Mouse (Mus musculus) kidney, adult 2 months (tissue): ENCODE results near the gene Ube2t. TPM values are rescaled to one million over a fixed set of nuclear protein-coding genes. Genes with fewer than 3 reads are reported as not detected.
A peak's percentile ranks its signal among the peaks of the same experiment; 100 is the strongest.

ENCODE experiments used
- DNase-seq: peaks from one replicate; pipeline ENCODE4 v3.0.0; 2021
- H3K27ac ChIP-seq: fragments of 200-500 bp; 2 replicates; pipeline ENCODE4 v1.5.1; 2012; ENCODE audit warnings: low read depth, low read length, control low read depth, inconsistent platforms; ENCODE audit not compliant: insufficient read depth
- H3K27me3 ChIP-seq: fragments of 200-500 bp; replicated peaks from 2 replicates; pipeline ENCODE4 v1.6.1; 2012; ENCODE audit warnings: mild to moderate bottlenecking, moderate library complexity, low read length, inconsistent platforms; ENCODE audit not compliant: control insufficient read depth, insufficient read depth
- H3K36me3 ChIP-seq: fragments of 200-500 bp; 2 replicates; pipeline ENCODE4 v1.6.1; 2012; ENCODE audit warnings: mild to moderate bottlenecking, moderate library complexity, low read length, inconsistent platforms; ENCODE audit not compliant: control insufficient read depth, insufficient read depth
- H3K4me1 ChIP-seq: fragments of 200-500 bp; 2 replicates; pipeline ENCODE4 v1.6.1; 2011; ENCODE audit warnings: low read length; ENCODE audit not compliant: control insufficient read depth, insufficient read depth
- H3K4me3 ChIP-seq: fragments of 200-500 bp; 2 replicates; pipeline ENCODE4 v1.5.1; 2011; ENCODE audit warnings: mild to moderate bottlenecking, low read depth, low read length, control low read depth; ENCODE audit not compliant: insufficient read depth
- CTCF ChIP-seq: fragments of 200-500 bp; conservative IDR thresholded peaks from 2 replicates; pipeline ENCODE4 v1.5.1; 2011; ENCODE audit warnings: low read depth, mild to moderate bottlenecking, control low read depth, low read length, moderate library complexity, mixed read lengths; ENCODE audit not compliant: insufficient read depth, insufficient read length
- POLR2A ChIP-seq: fragments of 200-500 bp; IDR thresholded peaks from one replicate; pipeline ENCODE4 v1.6.1; 2011; ENCODE audit warnings: low read depth, low read length, control low read depth
- WGBS: fragments of 180-500 bp; shearing (Covaris S2); methylation state at CpG from one replicate; pipeline ENCODE4 v1.1.7; 2018; 5-methylcytosine and 5-hydroxymethylcytosine counted together
- polyA plus RNA-seq: library from polyadenylated mRNA; depleted of rRNA; stranded (reverse); fragments of >200 nt; gene quantifications from 2 replicates; pipeline ENCODE4 v1.2.3, GENCODE M21; 2012

Ube2t gene
- polyA plus RNA-seq, 1 experiment: 0.61 TPM

DNA sequence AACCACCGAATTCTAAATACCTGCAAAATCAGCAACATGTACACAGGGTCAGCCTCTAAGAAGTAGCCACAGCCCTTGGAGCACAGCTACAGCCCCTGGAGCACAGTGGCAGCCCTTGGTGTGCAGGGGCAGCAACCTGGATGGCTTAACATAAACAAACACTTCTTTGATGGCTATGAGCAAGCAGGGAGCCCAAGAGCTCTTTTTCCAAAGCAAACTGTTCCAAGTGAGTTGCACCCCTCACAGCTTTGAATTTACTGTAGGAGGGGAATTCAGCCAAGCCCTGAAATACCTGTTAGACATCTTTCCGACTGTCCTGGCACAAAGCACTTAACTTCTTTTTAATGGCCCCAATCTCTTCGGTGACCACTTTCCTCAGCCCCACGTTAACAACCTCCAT is 21.5 kb upstream of the Ube2t start:
- Histone ChIP-seq H3K4me1 (no peaks in the 10 kb centered on the region), H3K36me3 (no peaks in the 10 kb centered on the region), H3K27ac (no peak overlapping the region), H3K4me3 (no peak overlapping the region), H3K27me3 (no peaks in the 10 kb centered on the region)
- TF ChIP-seq CTCF: no peak
- TF ChIP-seq POLR2A: no peak
- DNase-seq: no peak
- 49% methylated on average over 4 of the region's 4 CpGs for WGBS

DNA sequence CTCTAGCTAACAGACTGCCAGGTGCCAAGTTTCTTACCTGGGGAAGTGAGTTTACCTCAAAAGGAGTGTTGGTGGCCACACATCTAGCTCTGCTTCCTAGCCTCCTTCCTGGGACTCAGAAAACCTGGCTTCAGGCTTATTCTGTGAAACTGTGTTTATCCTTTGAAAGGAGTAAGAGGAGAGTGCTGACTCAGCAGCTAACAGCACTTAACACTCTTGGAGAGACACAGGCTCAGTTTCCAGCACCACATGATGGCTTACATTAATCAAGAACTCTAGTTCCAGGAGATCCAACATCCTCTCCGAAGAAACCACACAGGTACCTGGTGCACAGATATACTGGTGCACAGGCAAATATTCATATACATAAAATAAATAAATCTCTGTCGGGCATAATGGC is 19.5 kb upstream of the Ube2t start:
- 91% methylated on average over 2 of the region's 2 CpGs for WGBS
- H3K27ac ChIP-seq: no peak overlapping the region

DNA sequence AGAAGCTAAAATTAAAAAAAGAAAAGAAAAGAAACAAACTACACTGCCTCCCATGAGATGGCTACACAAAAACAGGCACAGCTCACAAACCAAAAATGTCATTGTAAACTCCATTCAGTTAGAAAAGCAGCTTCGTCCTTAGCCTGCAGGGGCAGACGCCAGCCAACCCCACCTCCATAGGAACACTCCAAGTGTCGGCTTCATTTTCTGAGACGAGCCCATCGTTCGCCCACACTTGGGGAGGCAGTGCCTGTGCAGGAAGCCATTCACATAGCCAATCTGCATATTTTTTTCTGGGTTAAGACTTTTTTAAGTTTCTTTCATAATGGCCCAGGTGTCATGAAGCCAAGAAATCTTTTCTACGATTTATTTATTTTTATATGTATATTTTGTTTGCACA is 14.8 kb upstream of the Ube2t start:
- 93% methylated on average over 7 of the region's 7 CpGs for WGBS
- H3K4me3 ChIP-seq: no peak overlapping the region
- H3K27ac ChIP-seq: no peak overlapping the region
- no peaks in the 10 kb centered on the region for H3K4me1 ChIP-seq
- H3K36me3 ChIP-seq: no peaks in the 10 kb centered on the region
- no peak for TF ChIP-seq CTCF
- no peak for TF ChIP-seq POLR2A
- H3K27me3 ChIP-seq: no peaks in the 10 kb centered on the region
- no peak for DNase-seq

More for the DNA sequence above, 19.5 kb upstream of the Ube2t start:
- TF ChIP-seq POLR2A: no peak
- no peak for TF ChIP-seq CTCF
- no peak overlapping the region for H3K4me3 ChIP-seq
- H3K4me1 ChIP-seq: no peaks in the 10 kb centered on the region
- DNase-seq: no peak
- H3K27me3 ChIP-seq: no peaks in the 10 kb centered on the region
- no peaks in the 10 kb centered on the region for H3K36me3 ChIP-seq

DNA sequence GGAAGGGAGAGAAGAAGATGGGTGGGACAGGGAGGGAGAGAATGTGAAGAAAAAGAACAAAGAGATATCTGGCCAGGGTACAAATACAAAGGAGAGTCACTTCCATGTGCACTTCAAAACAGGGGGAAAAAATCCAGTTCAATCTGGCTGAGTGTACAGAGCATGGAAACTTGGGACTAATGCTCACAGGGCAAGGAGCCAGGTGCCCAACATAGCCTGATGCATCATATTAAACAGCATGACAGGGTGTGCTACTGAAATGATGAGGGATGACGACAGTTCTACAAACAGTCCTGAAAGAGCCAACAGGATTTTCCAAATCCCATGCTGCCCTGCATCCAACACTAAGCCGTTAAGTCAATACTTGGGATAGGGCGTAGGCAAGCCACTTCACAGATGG is 12.4 kb upstream of the Ube2t start:
- WGBS: 88% methylated on average over 3 of the region's 3 CpGs
- no peak for TF ChIP-seq CTCF
- TF ChIP-seq POLR2A: no peak
- Histone ChIP-seq H3K27ac (no peak overlapping the region), H3K27me3 (no peaks in the 10 kb centered on the region), H3K36me3 (no peaks in the 10 kb centered on the region), H3K4me1 (no peaks in the 10 kb centered on the region; the same call in 1 of the 2 replicates), H3K4me3 (no peak overlapping the region)
- peak; percentile 10 for DNase-seq

DNA sequence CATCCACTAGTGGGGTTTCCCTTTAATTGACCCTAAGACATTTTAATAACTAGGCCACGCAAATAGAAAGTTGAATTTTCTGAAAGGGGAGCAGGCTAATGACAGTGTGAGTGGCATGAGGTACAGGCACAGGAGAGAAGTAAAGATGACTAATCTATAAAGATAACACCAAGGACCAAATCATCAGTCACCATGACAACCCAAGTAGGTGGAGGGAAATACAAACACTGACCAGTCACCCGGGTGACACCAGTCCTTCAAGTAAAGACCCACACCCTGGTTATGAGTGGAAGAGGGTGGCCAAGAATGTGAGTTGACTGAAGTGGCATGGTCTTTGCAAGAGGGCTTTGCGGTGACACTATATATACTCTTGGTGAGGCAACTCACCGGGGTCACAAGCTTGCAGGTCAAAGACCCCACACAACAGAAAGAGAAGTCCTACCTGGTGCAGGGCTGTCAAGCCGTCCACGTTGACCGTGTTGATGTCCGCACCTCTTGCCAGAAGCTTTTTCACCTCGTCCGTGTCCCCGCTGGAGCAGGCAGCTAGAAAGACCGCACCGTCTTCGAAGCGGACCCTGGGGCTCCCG is 7.2 kb upstream of the Ube2t start:
- H3K4me3 ChIP-seq: peak overlapping the region; percentile 90
- no peak for TF ChIP-seq CTCF
- TF ChIP-seq POLR2A: no peak
- H3K36me3 ChIP-seq: no peaks in the 10 kb centered on the region
- no peaks in the 10 kb centered on the region for H3K27me3 ChIP-seq
- no peak overlapping the region for H3K27ac ChIP-seq
- H3K4me1 ChIP-seq: no peaks in the 10 kb centered on the region; the same call in 1 of the 2 replicates
- WGBS: 1% methylated on average over 16 of the region's 16 CpGs
- DNase-seq: no peak

DNA sequence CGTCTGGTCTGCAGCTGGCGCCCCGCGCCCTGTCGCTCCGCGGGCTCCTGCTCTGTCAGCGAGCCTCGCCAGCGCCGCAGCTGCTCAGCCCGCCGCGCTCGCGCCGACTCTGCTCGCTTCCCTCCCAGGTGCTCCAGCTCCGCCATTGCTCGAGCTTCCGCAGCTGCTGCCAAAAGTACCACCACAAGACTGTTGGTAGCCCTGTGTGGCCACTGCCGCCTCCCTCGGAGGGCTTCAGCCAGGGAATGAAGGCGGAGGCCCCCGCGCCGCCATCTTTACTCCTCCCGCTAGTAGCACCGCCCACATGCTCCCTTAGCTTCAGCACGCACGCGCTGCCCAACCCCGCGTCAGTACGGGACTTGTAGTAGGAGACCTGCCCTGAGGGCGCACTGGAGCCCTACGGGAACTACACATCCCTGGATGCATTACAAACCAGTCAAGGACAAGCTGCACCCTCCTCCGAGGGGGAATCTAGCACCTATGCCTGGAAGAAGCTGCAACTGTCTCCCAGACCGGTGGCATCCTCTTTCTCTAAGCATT is 6.7 kb upstream of the Ube2t start, which contains the start of gene Ppp1r12b:
Ppp1r12b (minus strand) TSS at position 306 of the 540 bp plus-strand sequence.
- Histone ChIP-seq H3K36me3 (no peaks in the 10 kb centered on the region), H3K27ac (peak within 1 kb of the TSS; percentile 37; the same call in 1 of the 2 replicates), H3K4me1 (no peaks in the 10 kb centered on the region; the same call in 1 of the 2 replicates), H3K27me3 (no peaks in the 10 kb centered on the region), H3K4me3 (peak within 1 kb of the TSS; percentile 90)
- TF ChIP-seq POLR2A (peak; percentile 77), CTCF (0 out of 2 replicates have a peak, but pooled peaks have one; percentile 31)
- peak; percentile 98 for DNase-seq
- WGBS: under 1% methylated on average over 39 of the region's 39 CpGs

DNA sequence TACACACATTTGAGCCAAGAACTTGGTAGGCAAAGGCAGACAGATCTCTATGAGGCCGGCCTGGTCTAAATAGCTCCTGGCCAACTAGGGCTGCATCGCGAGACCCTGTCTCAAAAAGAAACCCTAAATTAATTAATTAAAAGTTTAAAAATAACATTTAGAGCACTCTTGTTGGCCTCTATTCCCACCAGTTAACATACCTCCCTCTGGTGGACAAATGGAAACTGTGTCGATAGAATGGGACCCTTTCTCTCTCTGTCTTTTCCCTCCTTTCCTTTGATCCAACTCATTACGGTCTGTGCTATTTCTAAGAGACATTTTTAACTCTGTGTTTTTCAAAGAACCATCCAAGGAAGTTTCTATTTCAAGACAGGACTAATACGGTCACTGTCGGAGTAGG is 1.7 kb upstream of the Ube2t start:
- H3K36me3 ChIP-seq: no peaks in the 10 kb centered on the region
- 55% methylated on average over 7 of the region's 7 CpGs for WGBS
- DNase-seq: no peak
- no peaks in the 10 kb centered on the region for H3K27me3 ChIP-seq
- TF ChIP-seq POLR2A (no peak), CTCF (no peak)
- no peak overlapping the region for H3K4me3 ChIP-seq
- H3K4me1 ChIP-seq: 0 out of 2 replicates have a peak, but pooled peaks cover 2% of the 10 kb centered on the region
- no peak overlapping the region for H3K27ac ChIP-seq
